Mouse (Mus musculus): Measurements from ENCODE around the gene St3gal4. TPM values are rescaled to one million over a fixed set of nuclear protein-coding genes. Genes with fewer than 3 reads are reported as not detected.

The St3gal4 gene
- polyA plus RNA-seq, 1 experiment from 2014 or later: 250 TPM

DNA sequence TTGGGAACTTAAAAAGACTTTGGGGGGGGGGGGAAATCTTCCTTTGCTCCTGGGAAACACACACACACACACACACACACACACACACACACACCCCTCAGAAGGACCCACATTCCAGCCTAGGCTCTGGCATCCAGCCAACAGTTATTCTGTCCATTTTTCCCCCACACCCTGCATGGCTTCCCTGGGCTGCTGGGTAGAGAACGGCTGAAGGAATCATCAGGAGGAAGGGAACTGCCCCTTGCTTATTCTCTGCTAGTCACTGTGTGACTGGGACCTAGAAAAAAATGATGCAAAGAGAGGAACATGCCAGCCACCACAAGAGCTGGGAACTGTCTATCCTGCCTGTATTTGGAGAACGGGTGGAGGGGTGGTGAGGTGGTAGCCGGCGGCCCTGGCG, 101.0 kb downstream of the St3gal4 start:
- Histone ChIP-seq H3K27me3 (replicated peaks; ENCODE audit: control insufficient read depth, insufficient read depth, low read length) (0 out of 2 replicates have a peak, but pooled peaks cover 8% of the 10 kb centered on the region), H3K36me3 (ENCODE audit: control insufficient read depth, insufficient read depth, low read length) (no peaks in the 10 kb centered on the region), H3K4me3 (ENCODE audit: low read length) (no peak overlapping the region), H3K27ac (ENCODE audit: low read length) (no peak overlapping the region), H3K4me2 (ENCODE audit: low read depth, low read length) (peak overlapping the region; percentile 31; the same call in 1 of the 2 replicates), H3K4me1 (ENCODE audit: control insufficient read depth, insufficient read depth, low read length) (peaks cover 12% of the 10 kb centered on the region), H3K9me3 (ENCODE audit: control insufficient read depth, low read length) (no peaks in the 10 kb centered on the region), H3K9ac (ENCODE audit: low read depth, low read length) (no peak overlapping the region)
- WGBS: 26% methylated on average over 5 of the region's 5 CpGs
- peak; percentile 24; the same call in 1 of the 2 replicates for ATAC-seq

DNA sequence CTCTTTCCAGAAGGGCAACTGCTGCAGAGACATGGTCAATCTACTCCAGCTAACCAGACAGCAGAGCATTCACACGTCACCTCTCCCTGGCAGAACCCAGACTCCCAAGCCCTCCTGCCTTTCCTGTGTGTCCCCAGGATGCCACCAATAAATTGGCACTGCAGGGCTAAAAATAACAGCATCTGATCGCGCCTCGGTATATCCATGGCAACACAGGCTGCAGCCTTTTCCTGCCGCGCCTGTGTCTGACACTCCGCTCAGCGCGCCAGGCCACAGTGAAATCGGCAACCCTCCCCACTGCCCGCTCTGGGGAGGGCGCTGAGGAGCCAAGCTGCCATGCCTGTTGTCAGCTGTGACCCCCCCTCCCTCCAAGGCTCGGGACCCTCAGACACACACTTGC, 101.5 kb downstream of the St3gal4 start:
- WGBS: 19% methylated on average over 13 of the region's 13 CpGs
- no peak overlapping the region for H3K4me3 ChIP-seq (ENCODE audit: low read length)
- no peak overlapping the region for H3K27ac ChIP-seq (ENCODE audit: low read length)
- no peaks in the 10 kb centered on the region for H3K36me3 ChIP-seq (ENCODE audit: control insufficient read depth, insufficient read depth, low read length)
- H3K9me3 ChIP-seq (ENCODE audit: control insufficient read depth, low read length): no peaks in the 10 kb centered on the region
- H3K9ac ChIP-seq (ENCODE audit: low read depth, low read length): no peak overlapping the region
- peak overlapping the region; percentile 31; the same call in 1 of the 2 replicates for H3K4me2 ChIP-seq (ENCODE audit: low read depth, low read length)
- peaks cover 12% of the 10 kb centered on the region for H3K4me1 ChIP-seq (ENCODE audit: control insufficient read depth, insufficient read depth, low read length)
- peak; percentile 22 for ATAC-seq
- 0 out of 2 replicates have a peak, but pooled peaks cover 8% of the 10 kb centered on the region for H3K27me3 ChIP-seq (replicated peaks; ENCODE audit: control insufficient read depth, insufficient read depth, low read length)

DNA sequence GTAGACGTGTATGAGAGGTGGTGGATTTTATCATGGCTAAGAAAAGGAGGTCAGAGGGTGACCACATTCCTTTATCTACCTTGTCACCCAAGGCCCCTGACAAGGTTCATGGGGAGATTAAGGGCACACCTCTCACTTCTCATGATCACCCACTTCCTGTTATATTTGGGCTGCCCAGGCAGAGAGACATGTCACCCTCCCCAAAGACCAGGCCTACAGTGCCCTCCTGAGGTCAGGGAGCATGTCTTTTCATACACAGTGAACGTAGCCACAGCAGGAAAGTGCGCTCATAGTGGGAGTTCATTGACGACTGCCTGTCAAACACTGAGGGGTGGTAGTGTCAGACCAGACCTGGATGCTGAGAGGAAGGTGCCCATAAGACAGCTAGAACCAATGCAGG, 102.3 kb downstream of the St3gal4 start:
- Histone ChIP-seq H3K9ac (ENCODE audit: low read depth, low read length) (no peak overlapping the region), H3K27me3 (replicated peaks; ENCODE audit: control insufficient read depth, insufficient read depth, low read length) (0 out of 2 replicates have a peak, but pooled peaks cover 8% of the 10 kb centered on the region), H3K9me3 (ENCODE audit: control insufficient read depth, low read length) (no peaks in the 10 kb centered on the region), H3K36me3 (ENCODE audit: control insufficient read depth, insufficient read depth, low read length) (no peaks in the 10 kb centered on the region), H3K27ac (ENCODE audit: low read length) (no peak overlapping the region), H3K4me2 (ENCODE audit: low read depth, low read length) (no peak overlapping the region), H3K4me1 (ENCODE audit: control insufficient read depth, insufficient read depth, low read length) (peaks cover 12% of the 10 kb centered on the region), H3K4me3 (ENCODE audit: low read length) (no peak overlapping the region)
- 48% methylated on average over 4 of the region's 4 CpGs for WGBS
- 0 out of 2 replicates have a peak, but pooled peaks have one; percentile 23 for ATAC-seq

DNA sequence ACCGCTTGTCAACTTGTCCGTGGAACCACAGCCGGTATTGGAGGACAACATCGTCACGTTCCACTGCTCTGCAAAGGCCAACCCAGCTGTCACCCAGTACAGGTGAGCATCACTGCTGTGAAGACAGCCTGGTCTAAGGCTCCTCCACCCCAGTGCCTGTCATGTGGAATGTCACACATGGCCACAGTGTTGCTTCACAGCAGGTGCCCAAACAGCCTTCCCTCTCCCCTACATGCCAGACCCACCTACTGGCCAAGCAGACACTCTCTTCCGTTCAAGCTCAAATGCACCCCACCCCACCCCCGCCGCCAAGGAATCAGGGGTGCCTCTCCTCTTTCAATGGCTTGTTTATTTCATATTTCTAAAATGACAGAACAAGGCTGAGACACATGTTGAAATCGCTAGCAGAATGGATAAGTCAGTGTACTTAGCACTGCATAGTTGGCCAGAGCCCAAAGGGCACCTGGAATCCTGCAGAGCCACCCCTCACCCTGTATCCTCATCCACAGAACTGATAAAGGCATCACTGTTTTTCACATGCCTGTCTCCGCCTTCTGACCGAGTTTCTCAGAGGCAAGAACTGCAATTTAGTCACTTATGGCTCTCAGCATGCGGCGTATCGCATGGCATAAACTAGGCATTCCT, 111.2 kb downstream of the St3gal4 start:
- 75% methylated on average over 14 of the region's 14 CpGs for WGBS
- H3K9me3 ChIP-seq (ENCODE audit: control insufficient read depth, low read length): no peaks in the 10 kb centered on the region
- H3K27ac ChIP-seq (ENCODE audit: low read length): no peak overlapping the region
- no peaks in the 10 kb centered on the region for H3K36me3 ChIP-seq (ENCODE audit: control insufficient read depth, insufficient read depth, low read length)
- no peak overlapping the region for H3K9ac ChIP-seq (ENCODE audit: low read depth, low read length)
- H3K4me3 ChIP-seq (ENCODE audit: low read length): no peak overlapping the region
- no peaks in the 10 kb centered on the region for H3K4me1 ChIP-seq (ENCODE audit: control insufficient read depth, insufficient read depth, low read length)
- ATAC-seq: no peak
- H3K4me2 ChIP-seq (ENCODE audit: low read depth, low read length): no peak overlapping the region
- H3K27me3 ChIP-seq (replicated peaks; ENCODE audit: control insufficient read depth, insufficient read depth, low read length): peaks cover 3% of the 10 kb centered on the region; the same call in 1 of the 2 replicates

DNA sequence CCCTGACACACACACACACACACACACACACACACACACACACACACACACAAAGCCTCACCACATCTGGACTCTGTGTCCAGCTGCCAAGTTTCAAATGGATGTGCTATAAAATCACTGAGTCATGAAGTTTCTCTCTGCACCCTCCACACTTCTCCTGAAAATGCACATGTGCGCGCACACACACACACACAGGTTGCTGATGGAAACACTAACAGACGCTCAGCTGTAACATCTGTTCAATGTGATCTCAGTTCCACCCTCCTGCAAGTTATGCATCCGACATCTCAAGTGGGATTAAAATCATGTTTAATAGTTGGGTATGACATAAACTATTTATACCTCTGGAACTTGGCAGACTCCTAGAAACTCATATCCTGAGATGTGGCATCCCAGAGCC, 115.0 kb downstream of the St3gal4 start:
- no peak overlapping the region for H3K4me3 ChIP-seq (ENCODE audit: low read length)
- no peak for ATAC-seq
- WGBS: 64% methylated on average over 4 of the region's 4 CpGs
- no peaks in the 10 kb centered on the region for H3K4me1 ChIP-seq (ENCODE audit: control insufficient read depth, insufficient read depth, low read length)
- peaks cover 3% of the 10 kb centered on the region; the same call in 1 of the 2 replicates for H3K27me3 ChIP-seq (replicated peaks; ENCODE audit: control insufficient read depth, insufficient read depth, low read length)
- H3K9me3 ChIP-seq (ENCODE audit: control insufficient read depth, low read length): no peaks in the 10 kb centered on the region
- no peak overlapping the region for H3K4me2 ChIP-seq (ENCODE audit: low read depth, low read length)
- no peak overlapping the region for H3K9ac ChIP-seq (ENCODE audit: low read depth, low read length)
- no peaks in the 10 kb centered on the region for H3K36me3 ChIP-seq (ENCODE audit: control insufficient read depth, insufficient read depth, low read length)
- no peak overlapping the region for H3K27ac ChIP-seq (ENCODE audit: low read length)

DNA sequence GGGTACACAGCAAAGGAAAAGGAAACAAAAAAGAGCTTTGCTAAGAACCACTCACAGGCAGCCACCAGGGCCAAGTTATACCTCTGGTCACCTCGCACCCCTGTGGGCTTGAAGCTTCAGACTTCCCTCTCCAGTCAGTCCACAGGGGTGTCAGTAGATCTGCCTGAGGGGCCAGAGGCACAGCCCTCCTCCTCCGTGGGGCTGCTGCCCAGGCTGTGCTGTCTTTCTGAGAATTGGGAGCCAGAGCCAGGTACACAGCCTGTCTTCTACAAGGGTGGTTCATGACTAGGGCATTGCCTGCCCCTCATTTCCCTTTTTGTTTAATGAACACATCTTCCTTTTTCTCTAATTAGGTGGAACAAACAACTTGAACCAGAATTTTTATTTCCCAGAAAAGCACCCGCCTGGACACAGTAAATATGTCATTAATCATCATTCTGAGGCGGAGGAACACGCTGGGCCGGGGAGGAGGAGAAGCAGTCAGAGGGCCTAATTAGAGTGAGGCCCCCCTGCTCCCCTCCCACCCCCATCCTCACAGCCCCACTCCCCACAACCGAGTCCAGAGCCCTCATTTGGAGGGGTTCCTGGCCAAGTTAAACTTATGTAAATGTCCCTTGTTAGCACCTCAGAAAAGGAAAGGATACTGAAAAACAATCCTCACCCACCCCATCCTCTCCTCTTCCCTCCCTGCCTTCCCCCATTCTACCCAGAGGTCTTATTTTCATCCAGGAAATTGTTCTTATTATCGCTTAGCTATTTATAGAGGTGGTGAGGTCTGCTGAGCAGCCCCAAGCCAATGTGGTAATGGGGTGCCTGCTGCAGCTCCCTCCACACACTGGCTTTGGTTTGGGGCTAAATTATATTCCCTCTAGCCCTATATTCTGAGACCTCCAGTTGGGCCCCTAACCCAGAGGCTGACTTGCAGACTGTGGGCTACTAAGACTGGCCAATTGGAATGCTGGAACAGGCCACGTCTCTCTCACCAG, 120.9 kb downstream of the St3gal4 start:
- no peak overlapping the region for H3K4me2 ChIP-seq (ENCODE audit: low read depth, low read length)
- H3K27me3 ChIP-seq (replicated peaks; ENCODE audit: control insufficient read depth, insufficient read depth, low read length): peaks cover 18% of the 10 kb centered on the region; the same call in 1 of the 2 replicates
- no peaks in the 10 kb centered on the region for H3K4me1 ChIP-seq (ENCODE audit: control insufficient read depth, insufficient read depth, low read length)
- H3K9me3 ChIP-seq (ENCODE audit: control insufficient read depth, low read length): no peaks in the 10 kb centered on the region
- no peak for ATAC-seq
- 40% methylated on average over 9 of the region's 9 CpGs for WGBS
- H3K9ac ChIP-seq (ENCODE audit: low read depth, low read length): no peak overlapping the region
- H3K36me3 ChIP-seq (ENCODE audit: control insufficient read depth, insufficient read depth, low read length): no peaks in the 10 kb centered on the region
- H3K27ac ChIP-seq (ENCODE audit: low read length): no peak overlapping the region
- no peak overlapping the region for H3K4me3 ChIP-seq (ENCODE audit: low read length)

Other genes starting within 250 kb of the St3gal4 start
- gene Dcps, start 56.8 kb upstream of the St3gal4 start, polyA plus RNA-seq (2015; fragmentation: Nextera tagmentation; extraction: Ambion mirVana): 73.5 and 88.2 TPM in 2 replicates
- 115 and 119 TPM in 2 replicates for gene Srpr, start 80.9 kb upstream of the St3gal4 start, polyA plus RNA-seq (2015; fragmentation: Nextera tagmentation; extraction: Ambion mirVana)
- gene Tirap, start 81.0 kb upstream of the St3gal4 start, polyA plus RNA-seq (2015; fragmentation: Nextera tagmentation; extraction: Ambion mirVana): 12.4 and 13.4 TPM in 2 replicates
- gene Foxred1, start 91.8 kb upstream of the St3gal4 start, polyA plus RNA-seq (2015; fragmentation: Nextera tagmentation; extraction: Ambion mirVana): 41.7 and 46.3 TPM in 2 replicates
- 58.2 and 58.9 TPM in 2 replicates for gene Fam118b, start 148.5 kb upstream of the St3gal4 start, polyA plus RNA-seq (2015; fragmentation: Nextera tagmentation; extraction: Ambion mirVana)
- 30.8 and 36.2 TPM in 2 replicates for gene Rpusd4, start 148.6 kb upstream of the St3gal4 start, polyA plus RNA-seq (2015; fragmentation: Nextera tagmentation; extraction: Ambion mirVana)